Mouse (Mus musculus) lung, adult 2 months (tissue): ENCODE measurements around the gene Wfdc16.

Experiments
- CTCF ChIP-seq: fragments of 200-500 bp; IDR thresholded peaks from 2 replicates; pipeline ENCODE4 v1.5.1; 2011; ENCODE audit warnings: mild to moderate bottlenecking, low read length, control low read depth; ENCODE audit not compliant: insufficient read depth
- POLR2A ChIP-seq: fragments of 200-500 bp; IDR thresholded peaks from 2 replicates; pipeline ENCODE4 v1.6.1; 2011; ENCODE audit warnings: low read depth, mild to moderate bottlenecking, control low read depth, low read length, borderline replicate concordance; ENCODE audit errors: extremely low read depth

- TF ChIP-seq CTCF = no peak
- no peak for TF ChIP-seq POLR2A
These were observed 3.5 kb upstream of the Wfdc16 start for GRCm38 (mm10) chr2:164641881-164642673.
